Mouse (Mus musculus) C2C12 (cell line): ENCODE data around the gene Has1.

ENCODE experiments used
- CEBPB ChIP-seq: IDR thresholded peaks from one replicate; pipeline ENCODE4 v1.6.1; 2011; ENCODE audit warnings: low read depth, mild to moderate bottlenecking, control low read depth, moderate library complexity
- CTCF ChIP-seq: IDR thresholded peaks from one replicate; pipeline ENCODE4 v1.5.1; 2011; ENCODE audit not compliant: control insufficient read depth, insufficient read depth, insufficient read length

- TF ChIP-seq CTCF: no peak
- no peak for TF ChIP-seq CEBPB
These were observed 17.6 kb downstream of the Has1 start for GRCm38 (mm10) chr17:17837426-17837825.
